Mouse (Mus musculus): ENCODE measurements around the gene Gas2l3. TPM values are rescaled to one million over a fixed set of nuclear protein-coding genes. Genes with fewer than 3 reads are reported as not detected.

Gas2l3 gene
- total and polyA plus RNA-seq, 2 experiments from 2014 or later = 8.0 to 19.7 TPM

- no peaks in the 10 kb centered on the region for H3K36me3 ChIP-seq (replicated peaks; ENCODE audit: control insufficient read depth, insufficient read depth, low read length)
- WGBS = 41% methylated on average over 1 of the region's 1 CpGs
- H3K9me3 ChIP-seq (replicated peaks; ENCODE audit: control insufficient read depth, low read length) = no peaks in the 10 kb centered on the region
- ATAC-seq (ENCODE audit: insufficient read depth, low read depth) = no peak
- no peak for DNase-seq (ENCODE audit: low spot score)
- no peak overlapping the region for H3K4me3 ChIP-seq (ENCODE audit: low read depth, low read length)
- H3K27me3 ChIP-seq (ENCODE audit: control insufficient read depth, insufficient read depth, low read length) = no peaks in the 10 kb centered on the region
- TF ChIP-seq CTCF (IDR thresholded peaks at IDR 0.05; ENCODE audit: low read depth) = no peak
- TF ChIP-seq EP300 (IDR thresholded peaks at IDR 0.05; ENCODE audit: low read depth) = no peak
- H3K27ac ChIP-seq (ENCODE audit: low read depth) = no peak overlapping the region
- no peak overlapping the region for H3K9ac ChIP-seq (replicated peaks; ENCODE audit: low read depth, low read length)
- H3K4me2 ChIP-seq (ENCODE audit: low read depth, low read length) = no peak overlapping the region
- no peaks in the 10 kb centered on the region for H3K4me1 ChIP-seq (ENCODE audit: control insufficient read depth, insufficient read depth)
These were observed 73.7 kb downstream of the Gas2l3 start for GRCm38 (mm10) chr10:89370051-89370450.

GRCm38 (mm10) chr10:89358933-89359332, 84.8 kb downstream of the Gas2l3 start:
- DNase-seq (ENCODE audit: low spot score) (no peak), ATAC-seq (ENCODE audit: insufficient read depth, low read depth) (no peak)
- TF ChIP-seq CTCF (IDR thresholded peaks at IDR 0.05; ENCODE audit: low read depth) = no peak
- no peak for TF ChIP-seq EP300 (IDR thresholded peaks at IDR 0.05; ENCODE audit: low read depth)
- no peak overlapping the region for H3K4me2 ChIP-seq (ENCODE audit: low read depth, low read length)
- no peaks in the 10 kb centered on the region for H3K27me3 ChIP-seq (ENCODE audit: control insufficient read depth, insufficient read depth, low read length)
- H3K9me3 ChIP-seq (replicated peaks; ENCODE audit: control insufficient read depth, low read length) = no peaks in the 10 kb centered on the region
- H3K4me3 ChIP-seq (ENCODE audit: low read depth, low read length) = no peak overlapping the region
- WGBS = 68% methylated on average over 3 of the region's 3 CpGs
- H3K4me1 ChIP-seq (ENCODE audit: control insufficient read depth, insufficient read depth) = no peaks in the 10 kb centered on the region
- H3K36me3 ChIP-seq (replicated peaks; ENCODE audit: control insufficient read depth, insufficient read depth, low read length) = no peaks in the 10 kb centered on the region
- H3K9ac ChIP-seq (replicated peaks; ENCODE audit: low read depth, low read length) = no peak overlapping the region
- no peak overlapping the region for H3K27ac ChIP-seq (ENCODE audit: low read depth)

Other genes starting within 250 kb of the Gas2l3 start
- gene Ano4, start 99.2 kb downstream of the Gas2l3 start, total RNA-seq (2014; rRNA removed; ENCODE audit: low replicate concordance) = 1.8 and 3.8 TPM in 2 replicates
- 2.7 and 3.2 TPM in 2 replicates for gene Ano4, start 99.2 kb downstream of the Gas2l3 start, polyA plus RNA-seq (2015; fragmentation: Nextera tagmentation; extraction: Ambion mirVana)
- gene Nr1h4, start 89.6 kb upstream of the Gas2l3 start, total RNA-seq (2014; rRNA removed; ENCODE audit: low replicate concordance) = 0.73 and 1.4 TPM in 2 replicates
- gene Nr1h4, start 89.6 kb upstream of the Gas2l3 start, polyA plus RNA-seq (2015; fragmentation: Nextera tagmentation; extraction: Ambion mirVana) = 1.3 and 1.6 TPM in 2 replicates
- gene Slc17a8, start 177.3 kb upstream of the Gas2l3 start, total RNA-seq (2014; rRNA removed; ENCODE audit: low replicate concordance) = not detected in 2 replicates
- gene Slc17a8, start 177.3 kb upstream of the Gas2l3 start, polyA plus RNA-seq (2015; fragmentation: Nextera tagmentation; extraction: Ambion mirVana) = 0.03 TPM in 1 of 2 replicates, not detected in the other
- 31.1 and 43.0 TPM in 2 replicates for gene Scyl2, start 242.3 kb upstream of the Gas2l3 start, total RNA-seq (2014; rRNA removed; ENCODE audit: low replicate concordance)
- gene Scyl2, start 242.3 kb upstream of the Gas2l3 start, polyA plus RNA-seq (2015; fragmentation: Nextera tagmentation; extraction: Ambion mirVana) = 3.1 and 3.7 TPM in 2 replicates